Mouse (Mus musculus) embryo, embryonic 10.5 days (tissue): ENCODE measurements around the gene Lrrc74b.

ENCODE experiments used
- DNase-seq: peaks from one replicate; pipeline ENCODE4 v3.0.0-alpha.2; 2015; ENCODE audit warnings: low spot score

Lrrc74b gene

GRCm38 (mm10) chr16:17552837-17553236, 8.2 kb downstream of the Lrrc74b start:
- no peak for DNase-seq

- no peak for DNase-seq
These were observed 18.4 kb downstream of the Lrrc74b start for GRCm38 (mm10) chr16:17542632-17543031.

GRCm38 (mm10) chr16:17536584-17536983, 24.5 kb downstream of the Lrrc74b start:
- no peak for DNase-seq

DNA sequence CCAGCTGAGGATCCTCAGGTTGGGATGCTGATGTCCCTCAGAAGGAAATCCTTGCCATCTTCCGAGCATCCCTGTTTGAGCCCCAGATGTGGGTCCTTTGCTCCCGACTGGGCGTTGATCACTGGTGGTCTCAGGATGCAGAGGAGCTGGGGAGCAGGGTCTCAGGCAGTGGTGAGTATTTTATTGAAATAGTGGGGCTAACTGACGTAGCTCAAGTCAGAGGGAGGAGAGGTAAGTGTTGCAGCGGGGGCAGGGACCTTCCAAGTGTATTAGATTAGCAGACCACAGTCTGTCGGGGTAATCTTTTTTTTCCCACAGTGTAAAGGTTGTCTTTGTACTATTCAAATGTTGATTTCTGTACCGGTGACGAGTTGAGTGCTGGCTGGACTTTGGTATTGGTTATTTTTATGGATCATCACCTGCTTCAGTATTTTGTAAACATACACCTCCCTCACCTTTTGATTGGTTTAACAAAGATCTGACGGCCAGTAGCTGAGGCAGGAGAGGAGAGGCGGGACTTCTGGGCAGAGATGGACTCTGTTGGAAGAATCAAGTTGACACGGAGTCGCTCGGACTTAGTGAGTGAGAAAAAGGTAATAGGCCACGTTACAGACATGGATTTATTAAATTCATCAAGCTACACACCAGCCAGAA, 28.2 kb downstream of the Lrrc74b start:
- no peak for DNase-seq

DNA sequence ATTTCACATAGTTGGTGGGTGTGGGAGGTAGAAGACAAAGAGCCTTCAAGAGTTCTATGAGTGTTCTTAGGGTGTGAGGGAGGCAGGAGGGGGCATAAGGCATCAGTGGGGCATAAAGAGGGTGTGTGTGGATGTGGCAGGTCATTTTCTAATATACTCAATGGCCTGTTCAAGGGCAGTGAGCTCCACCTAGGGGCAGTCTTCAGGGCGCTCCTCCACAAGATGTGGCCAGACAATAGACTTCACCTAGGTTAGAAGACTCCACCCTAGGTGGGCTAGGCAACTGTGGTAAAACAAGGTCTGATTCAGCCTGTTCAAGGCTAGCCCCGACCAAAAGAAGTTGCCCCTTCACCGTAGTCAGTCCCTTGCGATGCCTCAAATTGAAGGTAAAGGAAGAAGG, 28.8 kb downstream of the Lrrc74b start:
- peak; percentile 44 for DNase-seq

DNA sequence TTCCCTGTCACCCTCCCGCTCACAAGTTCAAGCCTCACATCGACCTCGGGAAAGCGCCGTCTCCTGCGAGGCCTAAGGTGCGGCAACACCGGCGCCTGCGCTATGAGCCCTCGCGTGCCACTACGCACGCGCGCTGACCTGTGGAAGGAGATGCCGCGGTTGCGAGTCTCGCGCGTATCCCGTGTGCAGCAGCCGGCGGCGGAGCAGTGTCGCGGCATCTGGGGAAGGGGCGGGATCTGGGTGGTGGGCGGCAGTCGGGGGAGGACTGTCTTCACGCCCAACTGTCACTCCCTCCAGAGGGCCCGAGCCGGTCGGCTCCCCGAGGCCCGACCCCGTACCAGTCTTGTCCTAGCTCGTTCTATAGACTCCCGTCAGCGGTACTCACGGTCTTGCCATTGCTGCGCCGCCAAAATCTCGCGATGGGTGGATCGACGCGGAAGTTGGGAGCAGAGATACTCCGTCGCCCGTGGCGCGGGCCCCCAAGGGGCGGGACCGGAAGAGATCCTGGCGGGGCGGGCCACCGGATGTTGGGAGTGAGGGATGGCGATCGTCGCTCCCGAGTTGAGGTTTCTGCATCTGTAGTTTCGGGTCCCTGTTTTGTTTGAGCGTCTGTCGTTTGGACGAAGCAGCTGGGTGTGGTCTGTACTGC, 30.3 kb downstream of the Lrrc74b start, which contains the start of gene Thap7:
Gene Thap7 (minus strand): TSS at position 497 of the 649 bp plus-strand sequence.
- peak; percentile 98 for DNase-seq

GRCm38 (mm10) chr16:17529981-17530586, 31.0 kb downstream of the Lrrc74b start:
- no peak for DNase-seq

DNA sequence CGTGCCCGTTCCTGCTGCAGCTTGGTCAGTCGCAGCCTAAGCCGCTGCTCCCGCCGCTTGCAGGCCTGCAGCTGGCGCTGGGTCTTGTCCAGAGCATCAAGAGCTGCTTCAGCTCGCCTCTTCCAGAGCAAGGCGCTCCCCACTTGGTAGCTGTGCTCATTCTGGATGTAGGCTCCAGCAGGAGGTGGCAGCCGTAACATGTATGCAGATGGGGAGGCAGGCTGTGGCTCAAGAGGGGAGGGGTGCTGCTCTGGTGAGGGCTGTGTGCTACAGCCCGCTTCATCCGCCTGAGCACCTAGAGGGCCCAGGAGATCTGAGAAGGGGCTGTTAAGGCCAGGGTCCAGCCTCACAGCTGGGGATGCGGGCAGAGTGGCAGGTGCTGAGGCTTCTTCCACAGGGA, 32.8 kb downstream of the Lrrc74b start:
- no peak for DNase-seq

- no peak for DNase-seq
These were observed 33.4 kb downstream of the Lrrc74b start for GRCm38 (mm10) chr16:17527606-17528005.

DNA sequence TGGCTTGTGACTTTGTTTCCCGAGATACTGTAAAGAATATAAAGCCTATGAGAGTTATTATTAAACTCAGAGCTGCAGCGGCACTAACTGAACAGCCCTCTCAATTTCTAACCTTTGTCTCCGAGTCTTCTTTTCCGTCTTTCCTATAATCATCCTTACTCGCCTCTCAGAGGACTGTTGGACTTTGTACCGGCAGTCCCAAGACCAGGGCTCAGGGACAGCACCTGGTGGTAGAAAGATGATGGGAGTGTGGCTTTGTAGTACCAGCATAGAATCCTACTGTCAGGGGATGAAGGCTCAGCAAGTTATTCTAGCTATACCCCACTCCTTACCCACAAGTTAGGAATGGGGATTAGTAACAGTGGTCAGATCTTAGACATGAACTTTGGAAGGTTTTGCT, 34.8 kb downstream of the Lrrc74b start:
- no peak for DNase-seq

- no peak for DNase-seq
These were observed 35.5 kb downstream of the Lrrc74b start for GRCm38 (mm10) chr16:17525524-17525923.

DNA sequence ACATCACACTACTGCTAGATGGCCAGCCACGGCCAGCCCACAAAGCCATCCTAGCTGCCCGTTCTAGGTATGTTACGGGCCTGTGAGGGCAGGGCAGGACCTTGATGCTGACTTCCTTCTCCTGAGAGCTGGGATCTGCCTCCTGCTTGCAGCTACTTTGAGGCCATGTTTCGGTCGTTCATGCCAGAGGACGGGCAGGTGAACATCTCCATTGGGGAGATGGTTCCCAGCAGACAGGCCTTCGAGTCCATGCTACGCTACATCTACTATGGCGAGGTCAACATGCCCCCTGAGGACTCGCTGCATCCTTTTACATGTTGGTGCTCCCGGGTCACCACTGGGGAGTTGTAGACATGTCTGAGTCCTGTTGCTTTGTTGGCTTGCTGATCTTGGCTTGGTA, 36.9 kb downstream of the Lrrc74b start:
- no peak for DNase-seq

- DNase-seq, result no peak
These were observed 42.1 kb downstream of the Lrrc74b start for GRCm38 (mm10) chr16:17518910-17519309.

GRCm38 (mm10) chr16:17511431-17511830, 49.6 kb downstream of the Lrrc74b start:
- no peak for DNase-seq

GRCm38 (mm10) chr16:17510686-17511085, 50.4 kb downstream of the Lrrc74b start:
- DNase-seq, result no peak

DNA sequence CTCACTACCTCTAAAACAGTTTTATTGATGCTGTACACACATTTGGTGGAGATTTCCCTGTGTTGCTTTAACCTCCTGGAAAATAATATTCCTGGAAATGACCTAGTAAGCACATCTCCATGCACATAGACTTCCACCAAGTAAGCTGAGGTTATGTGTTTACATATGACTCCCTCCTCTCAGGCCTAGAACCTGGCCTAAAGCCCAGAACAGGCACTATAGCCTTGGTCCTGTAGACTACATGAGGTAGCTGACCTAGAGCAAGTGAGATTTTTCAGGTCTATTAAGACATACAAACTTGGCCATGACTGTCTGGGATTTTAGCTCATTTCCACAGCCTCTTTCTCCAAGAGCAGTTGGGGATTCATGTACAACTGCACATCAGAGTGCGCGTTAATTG, 50.9 kb downstream of the Lrrc74b start:
- no peak for DNase-seq

DNA sequence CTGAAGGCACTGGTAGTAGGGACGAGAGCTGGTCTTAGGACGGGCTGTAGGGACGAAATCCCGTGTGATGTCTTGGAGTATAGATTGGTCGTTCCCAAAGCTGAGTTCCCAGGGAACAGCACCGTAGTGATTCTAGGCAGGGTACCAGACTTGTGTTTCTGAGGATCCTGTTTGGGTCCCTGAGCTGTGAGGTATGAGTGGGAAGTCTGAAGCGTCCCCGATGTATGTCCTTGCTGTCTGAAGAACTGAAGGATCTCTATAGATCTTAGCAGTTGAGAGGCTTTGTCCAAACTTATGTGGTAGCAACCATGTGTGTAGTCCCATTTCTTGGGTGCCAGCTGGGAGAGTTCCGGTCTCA, 51.8 kb downstream of the Lrrc74b start:
- no peak for DNase-seq

- DNase-seq, result peak; percentile 96
These were observed 52.4 kb downstream of the Lrrc74b start, which contains the start of gene Lztr1 for GRCm38 (mm10) chr16:17508546-17509239. TSS of gene Lztr1 (plus strand) at chr16:17508688.

DNA sequence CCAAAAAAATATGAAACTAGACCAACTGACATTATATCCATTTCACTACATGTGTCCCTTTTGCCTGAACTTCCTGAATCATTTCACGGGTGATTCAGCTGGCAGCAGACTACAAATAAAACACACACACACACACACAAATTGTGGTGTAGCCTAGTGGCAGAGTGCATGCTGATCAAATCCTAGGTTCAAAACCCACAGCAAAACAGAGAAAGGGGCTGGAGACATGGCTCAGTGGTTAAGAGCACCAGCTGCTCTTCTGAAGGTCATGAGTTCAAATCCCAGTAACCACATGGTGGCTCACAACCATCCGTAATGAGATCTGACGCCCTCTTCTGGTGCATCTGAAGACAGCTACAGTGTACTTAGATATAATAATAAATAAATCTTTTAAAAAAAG, 53.0 kb downstream of the Lrrc74b start:
- DNase-seq, result peak; percentile 19

- DNase-seq, result no peak
These were observed 54.0 kb downstream of the Lrrc74b start for GRCm38 (mm10) chr16:17507018-17507552.

DNA sequence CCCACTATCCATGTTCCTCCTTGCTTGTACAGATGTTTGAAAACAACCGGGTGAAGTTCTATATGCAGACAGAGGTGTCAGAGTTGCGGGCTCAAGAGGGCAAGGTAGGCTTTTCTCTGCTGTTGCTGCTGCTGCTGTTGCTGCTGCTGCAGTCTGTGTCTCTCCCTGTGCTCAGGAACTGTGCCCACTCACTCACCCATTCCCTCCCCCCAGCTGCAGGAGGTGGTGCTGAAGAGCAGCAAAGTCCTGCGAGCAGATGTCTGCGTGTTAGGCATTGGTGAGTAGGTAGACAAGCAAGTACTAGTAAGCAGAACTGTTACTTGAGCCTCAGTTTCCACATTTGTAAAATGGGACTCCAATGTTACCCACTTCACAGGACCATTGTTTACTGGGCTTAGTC, 58.4 kb downstream of the Lrrc74b start:
- DNase-seq, result no peak

GRCm38 (mm10) chr16:17499249-17499883, 61.7 kb downstream of the Lrrc74b start:
- peak; percentile 66 for DNase-seq
